Mouse (Mus musculus): ENCODE data around the gene Cacna1f.

Cacna1f gene

DNA sequence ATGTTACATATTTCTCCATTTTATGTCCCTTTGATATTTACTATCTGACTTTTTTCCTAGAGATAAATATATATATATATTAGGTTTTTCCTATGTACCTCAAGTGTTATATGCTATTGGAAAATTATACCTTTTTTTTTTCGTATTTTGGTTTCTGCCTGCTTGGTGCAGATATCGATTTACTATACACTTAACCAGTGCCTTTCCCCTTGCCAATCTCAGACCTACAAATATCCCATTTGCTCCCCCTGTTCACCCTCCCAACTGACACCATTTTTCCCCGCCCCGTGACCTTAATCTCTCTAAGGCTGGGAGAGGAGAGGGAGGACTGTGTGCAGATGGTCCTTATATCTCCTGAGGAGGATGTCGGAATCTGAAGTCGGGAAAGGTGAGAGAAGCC is at the start of gene Cacna1f:
Gene Cacna1f (plus strand): TSS at position 301 of the 400 bp plus-strand sequence.
- no peak for DNase-seq (ENCODE audit: low read depth, low spot score)

DNA sequence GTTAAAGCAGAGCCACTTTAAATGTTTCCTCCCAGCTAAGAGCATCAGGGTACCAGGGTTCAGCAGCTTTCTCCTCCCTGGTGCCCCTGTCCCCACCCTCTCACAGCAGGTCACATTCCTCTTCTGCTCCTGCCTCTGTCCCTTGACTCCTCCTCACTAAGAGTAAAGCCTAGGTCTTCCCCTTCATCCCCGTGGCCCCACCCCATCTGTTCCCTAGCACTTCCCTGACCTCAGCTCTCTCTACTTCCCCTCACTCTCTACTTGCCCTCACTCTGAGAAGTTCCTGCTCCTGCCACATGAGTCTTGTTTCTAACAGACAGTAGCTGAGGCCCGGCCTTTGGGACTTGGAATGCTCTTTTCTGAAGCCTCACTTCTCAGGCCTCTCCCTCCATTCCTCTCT is 43.8 kb upstream of the Cacna1f start:
- no peak for DNase-seq (ENCODE audit: low read depth, low spot score)

DNA sequence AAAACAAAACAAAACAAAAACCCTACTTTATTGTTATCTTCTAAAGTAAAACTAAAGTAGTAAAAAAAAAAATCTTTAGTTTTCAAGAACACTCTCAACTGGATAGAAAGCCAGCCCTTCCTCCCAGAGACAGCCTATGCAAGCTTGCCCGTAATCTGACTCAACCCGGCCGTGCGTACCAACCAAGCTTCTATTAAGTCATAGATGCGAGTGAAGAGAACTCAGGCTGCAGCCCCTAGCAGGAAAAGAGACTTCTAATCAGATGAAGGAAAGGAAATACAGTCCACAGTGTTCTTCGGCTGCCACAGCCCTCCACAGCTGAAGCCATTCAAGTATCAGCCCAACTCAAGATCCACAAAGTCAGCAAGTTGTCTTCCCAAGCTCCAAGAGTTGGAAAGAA is 40.5 kb upstream of the Cacna1f start:
- DNase-seq (ENCODE audit: low read depth, low spot score) = peak; percentile 63

GRCm38 (mm10) chrX:7567491-7567890 is 39.4 kb upstream of the Cacna1f start:
- peak; percentile 59 for DNase-seq (ENCODE audit: low read depth, low spot score)

DNA sequence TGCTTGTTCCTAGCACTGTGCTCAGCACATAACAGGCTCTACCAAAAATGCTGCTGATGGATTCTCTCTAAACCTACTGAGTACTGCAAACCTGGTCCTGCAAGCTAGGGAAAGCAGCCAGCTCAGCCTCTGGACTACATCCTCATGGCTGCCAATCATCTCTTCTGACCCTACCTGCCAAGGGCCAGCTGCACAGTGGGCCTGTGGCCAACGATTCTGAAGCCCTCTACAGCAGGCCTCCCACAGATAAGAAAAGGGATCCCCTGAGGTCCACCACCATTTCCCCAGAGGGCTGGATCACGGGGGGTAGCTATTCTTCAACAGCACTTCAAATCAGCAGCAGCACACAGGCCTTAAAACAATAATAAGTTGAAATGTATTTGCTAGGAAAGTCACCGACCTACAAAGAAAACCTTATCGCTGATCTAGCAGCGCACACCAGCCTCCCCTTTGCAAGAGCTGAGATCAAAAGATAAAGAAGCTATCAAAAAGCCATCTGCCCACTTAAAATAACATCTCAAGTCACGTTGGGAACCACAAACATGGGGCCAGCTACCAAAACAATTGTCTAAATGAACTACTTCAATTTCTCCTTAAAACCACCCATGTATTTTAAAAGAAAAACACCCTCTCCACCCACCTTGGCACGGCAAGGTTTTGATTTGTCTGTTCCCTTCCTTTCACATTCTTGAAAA is 36.3 kb upstream of the Cacna1f start:
- DNase-seq (ENCODE audit: low read depth, low spot score) = peak; percentile 79

GRCm38 (mm10) chrX:7571565-7572136 is 35.2 kb upstream of the Cacna1f start:
- peak; percentile 16 for DNase-seq (ENCODE audit: low read depth, low spot score)

DNA sequence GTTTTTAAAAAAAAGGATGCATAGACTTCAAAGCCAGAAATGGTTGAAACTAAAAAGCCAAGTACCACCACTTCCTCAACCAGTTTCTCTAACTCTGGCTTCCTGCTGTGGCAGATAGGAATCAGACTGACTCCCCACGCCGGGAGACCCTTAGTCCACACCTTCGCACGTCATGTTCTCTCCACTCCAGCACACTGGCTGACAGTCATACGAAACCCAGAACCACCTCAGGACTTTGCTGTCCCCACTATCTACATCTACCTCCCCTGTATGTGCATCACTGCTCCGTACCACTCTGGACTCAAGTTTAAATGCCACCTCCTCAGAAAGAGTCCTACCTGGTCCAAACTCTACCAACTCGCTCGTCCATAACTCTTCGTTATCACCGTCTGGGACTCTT is 34.4 kb upstream of the Cacna1f start:
- peak; percentile 76 for DNase-seq (ENCODE audit: low read depth, low spot score)

GRCm38 (mm10) chrX:7573176-7574086 is 33.5 kb upstream of the Cacna1f start, which contains the start of gene Foxp3:
Gene Foxp3 (plus strand): TSS chrX:7573644.
- DNase-seq (ENCODE audit: low read depth, low spot score) = no peak

DNA sequence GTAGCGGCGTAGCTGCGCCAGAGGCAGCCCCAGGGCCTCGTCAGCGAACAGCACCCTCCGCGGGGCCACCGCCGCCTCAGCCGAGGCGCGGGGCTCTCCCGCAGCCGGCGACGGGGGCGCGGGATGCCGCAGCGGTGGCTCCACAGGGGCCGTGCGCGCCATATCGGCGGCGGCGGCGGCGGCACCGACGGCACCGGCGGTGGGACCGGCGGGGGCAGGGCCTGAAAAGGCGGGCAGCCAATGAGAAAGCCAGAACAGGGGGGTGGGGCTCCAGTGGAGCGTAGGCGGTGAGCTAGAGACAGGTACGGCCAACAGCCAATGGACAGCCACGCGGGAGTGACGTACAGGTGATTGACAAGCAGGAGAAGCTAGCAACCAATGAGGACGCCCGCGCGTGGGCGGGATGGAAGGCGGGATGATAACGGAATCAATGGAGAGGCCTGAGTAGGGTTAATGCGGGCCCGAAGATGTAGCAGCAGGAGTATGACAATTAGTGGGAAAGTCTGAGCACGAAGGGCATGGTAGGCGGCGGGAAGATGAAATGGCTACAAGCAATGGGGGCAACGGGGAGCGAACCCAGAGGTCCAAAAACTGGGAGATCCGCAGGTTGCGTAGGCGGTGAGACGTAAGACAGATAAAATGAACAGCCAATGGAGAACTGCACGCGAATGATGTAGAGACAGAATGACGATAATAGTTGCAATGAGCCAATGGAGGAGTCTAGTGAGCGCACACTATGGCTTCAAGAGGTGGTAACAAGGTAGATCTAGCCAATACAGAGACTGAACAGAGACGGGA is 32.6 kb upstream of the Cacna1f start, which contains the start of gene Ppp1r3f:
Gene Ppp1r3f (minus strand): TSS at position 197 of the 798 bp plus-strand sequence.
- DNase-seq (ENCODE audit: low read depth, low spot score) = peak; percentile 98

GRCm38 (mm10) chrX:7574885-7575231 is 32.0 kb upstream of the Cacna1f start:
- DNase-seq (ENCODE audit: low read depth, low spot score) = no peak

- DNase-seq (ENCODE audit: low read depth, low spot score) = no peak
Measured at GRCm38 (mm10) chrX:7581151-7581550, 25.7 kb upstream of the Cacna1f start.

- DNase-seq (ENCODE audit: low read depth, low spot score) = no peak
Measured at GRCm38 (mm10) chrX:7583881-7584280, 23.0 kb upstream of the Cacna1f start.

DNA sequence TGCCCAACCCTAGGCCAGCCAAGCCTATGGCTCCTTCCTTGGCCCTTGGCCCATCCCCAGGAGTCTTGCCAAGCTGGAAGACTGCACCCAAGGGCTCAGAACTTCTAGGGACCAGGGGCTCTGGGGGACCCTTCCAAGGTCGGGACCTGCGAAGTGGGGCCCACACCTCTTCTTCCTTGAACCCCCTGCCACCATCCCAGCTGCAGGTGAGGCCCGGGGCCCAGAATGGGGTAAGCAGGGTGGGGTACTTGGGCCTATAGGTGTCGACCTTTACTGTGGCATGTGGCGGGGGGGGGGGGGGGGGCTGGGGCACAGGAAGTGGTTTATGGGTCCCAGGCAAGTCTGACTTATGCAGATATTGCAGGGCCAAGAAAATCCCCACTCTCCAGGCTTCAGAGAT is 20.5 kb upstream of the Cacna1f start:
- peak; percentile 21 for DNase-seq (ENCODE audit: low read depth, low spot score)

- DNase-seq (ENCODE audit: low read depth, low spot score) = no peak
Measured at GRCm38 (mm10) chrX:7595371-7595770, 11.5 kb upstream of the Cacna1f start.

DNA sequence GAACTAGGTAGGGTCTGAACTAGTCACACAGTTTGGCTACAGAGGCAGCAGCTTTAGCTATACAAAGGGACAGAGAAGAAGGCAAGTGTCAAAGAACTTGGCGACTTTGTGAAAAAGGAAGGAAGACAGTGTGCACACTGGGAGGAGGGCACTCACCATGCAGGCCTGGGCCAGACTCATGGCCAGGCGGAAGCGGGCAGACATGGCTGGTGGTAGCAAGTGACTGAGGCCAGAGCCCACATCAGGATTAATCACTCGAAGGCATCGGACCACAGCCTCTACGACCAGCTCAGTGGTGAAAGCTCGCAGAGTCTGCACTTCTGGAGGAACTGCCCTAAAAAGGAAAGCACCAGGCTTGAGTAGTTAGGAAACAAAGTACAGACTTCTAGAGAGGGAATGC is 2.9 kb upstream of the Cacna1f start:
- no peak for DNase-seq (ENCODE audit: low read depth, low spot score)

- DNase-seq (ENCODE audit: low read depth, low spot score) = peak; percentile 84
Measured at GRCm38 (mm10) chrX:7604879-7605574, 1.9 kb upstream of the Cacna1f start, which contains the start of gene Ccdc22. Gene Ccdc22 (minus strand): TSS chrX:7605517.

GRCm38 (mm10) chrX:7605575-7605941 is 1.3 kb upstream of the Cacna1f start:
- peak; percentile 32 for DNase-seq (ENCODE audit: low read depth, low spot score)

GRCm38 (mm10) chrX:7610035-7610434 is 3.2 kb downstream of the Cacna1f start:
- no peak for DNase-seq (ENCODE audit: low read depth, low spot score)

GRCm38 (mm10) chrX:7610536-7611258 is 3.8 kb downstream of the Cacna1f start:
- no peak for DNase-seq (ENCODE audit: low read depth, low spot score)

DNA sequence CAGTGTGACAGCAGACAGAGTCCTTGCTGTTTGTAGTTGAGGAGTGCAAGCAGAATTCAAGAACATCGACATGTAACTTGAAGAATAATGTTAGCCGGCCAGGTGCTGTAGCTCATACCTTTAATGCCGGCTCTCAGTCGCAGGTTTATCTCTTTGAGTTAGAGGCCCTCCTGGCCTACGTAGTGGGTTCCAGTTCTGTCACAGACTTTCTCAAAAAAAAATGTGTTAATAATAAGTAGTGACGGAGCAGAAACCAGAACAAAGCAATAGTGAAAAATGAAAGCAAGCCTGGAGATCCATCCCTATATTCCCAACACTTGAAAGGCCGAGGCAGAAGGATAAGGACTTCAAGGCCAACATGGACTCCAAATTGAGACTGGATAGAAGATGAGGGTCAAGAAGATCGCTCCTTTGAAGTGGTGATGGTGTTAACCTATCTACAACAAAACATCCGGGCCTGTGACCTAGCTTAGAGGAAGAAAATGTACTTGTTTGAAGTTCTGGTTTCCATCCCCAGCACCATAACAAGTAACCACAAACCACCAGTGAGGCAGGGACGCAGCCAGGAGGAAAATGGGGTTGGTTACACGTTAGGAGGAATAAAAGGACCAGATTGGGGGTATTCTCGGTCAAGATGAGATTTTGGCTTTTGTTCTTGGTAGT is 11.1 kb downstream of the Cacna1f start:
- DNase-seq (ENCODE audit: low read depth, low spot score) = peak; percentile 68

All from CD4-positive helper T cell, adult 2 months (primary cell).